Mouse (Mus musculus) brown adipose tissue, adult 24 weeks (tissue): ENCODE data around the gene Prr14. TPM values are rescaled to one million over a fixed set of nuclear protein-coding genes. Genes with fewer than 3 reads are reported as not detected.
"Not testable (repeated sequence)": the region's sequence is repeated elsewhere in the genome, so short reads cannot be mapped to it uniquely, and the experiment has no call there.

Experiments
- H3K27ac ChIP-seq: fragments of 200-500 bp; replicated peaks from 2 replicates; pipeline ENCODE4 v1.5.1; 2012; ENCODE audit warnings: low read depth, mild to moderate bottlenecking, low read length
- H3K4me1 ChIP-seq: fragments of 200-500 bp; 2 replicates; pipeline ENCODE4 v1.6.1; 2012; ENCODE audit warnings: low read length, mixed read lengths; ENCODE audit not compliant: control insufficient read depth, insufficient read depth, insufficient read length
- H3K4me3 ChIP-seq: fragments of 200-500 bp; 2 replicates; pipeline ENCODE4 v1.5.1; 2012; ENCODE audit warnings: low read depth, mild to moderate bottlenecking, low read length, moderate library complexity; ENCODE audit not compliant: insufficient read depth
- polyA plus RNA-seq: library from polyadenylated mRNA; stranded (reverse); fragments of >200 nt; gene quantifications from 2 replicates; pipeline ENCODE4 v1.2.4, GENCODE M21; 2012; ENCODE audit not compliant: missing spikeins, insufficient read depth, insufficient read length

The Prr14 gene
- polyA plus RNA-seq, 1 experiment: 26.0 TPM

GRCm38 (mm10) chr7:127478635-127479317, 19.4 kb downstream of the Prr14 start, which contains the start of gene Fbrs:
TSS of gene Fbrs (plus strand) at chr7:127479199.
- peak within 1 kb of the TSS; percentile 98 for H3K27ac ChIP-seq
- H3K4me1 ChIP-seq: no peaks in the 10 kb centered on the region
- peak within 1 kb of the TSS; percentile 65 for H3K4me3 ChIP-seq

GRCm38 (mm10) chr7:127479318-127480225, 20.2 kb downstream of the Prr14 start:
- H3K4me3 ChIP-seq: peak overlapping the region; percentile 65
- H3K27ac ChIP-seq: peak overlapping the region; percentile 98
- no peaks in the 10 kb centered on the region for H3K4me1 ChIP-seq

GRCm38 (mm10) chr7:127480321-127480720, 20.9 kb downstream of the Prr14 start:
- peak overlapping the region; percentile 65 for H3K4me3 ChIP-seq
- H3K27ac ChIP-seq: no peak overlapping the region; the same call in 1 of the 2 replicates
- no peaks in the 10 kb centered on the region for H3K4me1 ChIP-seq

GRCm38 (mm10) chr7:127485416-127485815, 26.0 kb downstream of the Prr14 start:
- Histone ChIP-seq H3K27ac (no peak overlapping the region), H3K4me3 (no peak overlapping the region), H3K4me1 (no peaks in the 10 kb centered on the region)

GRCm38 (mm10) chr7:127488364-127488763, 29.0 kb downstream of the Prr14 start:
- not testable (repeated sequence) for H3K27ac ChIP-seq, H3K4me3 ChIP-seq, H3K4me1 ChIP-seq

GRCm38 (mm10) chr7:127489982-127490381, 30.6 kb downstream of the Prr14 start:
- Histone ChIP-seq H3K4me1 (no peaks in the 10 kb centered on the region), H3K27ac (no peak overlapping the region), H3K4me3 (no peak overlapping the region)

GRCm38 (mm10) chr7:127491846-127492245, 32.4 kb downstream of the Prr14 start:
- Histone ChIP-seq H3K4me1 (no peaks in the 10 kb centered on the region), H3K27ac (no peak overlapping the region), H3K4me3 (no peak overlapping the region)

GRCm38 (mm10) chr7:127494648-127495047, 35.2 kb downstream of the Prr14 start:
- Histone ChIP-seq H3K4me1 (no peaks in the 10 kb centered on the region), H3K4me3 (no peak overlapping the region), H3K27ac (no peak overlapping the region)

- Histone ChIP-seq H3K4me1 (no peaks in the 10 kb centered on the region), H3K27ac (no peak overlapping the region), H3K4me3 (no peak overlapping the region)
Observed at GRCm38 (mm10) chr7:127497382-127497781, 38.0 kb downstream of the Prr14 start.

- H3K4me3 ChIP-seq: no peak overlapping the region
- no peak overlapping the region for H3K27ac ChIP-seq
- H3K4me1 ChIP-seq: no peaks in the 10 kb centered on the region
Observed at GRCm38 (mm10) chr7:127498407-127498806, 39.0 kb downstream of the Prr14 start.

GRCm38 (mm10) chr7:127508291-127508690, 48.9 kb downstream of the Prr14 start:
- H3K4me1 ChIP-seq: no peaks in the 10 kb centered on the region
- H3K4me3 ChIP-seq: no peak overlapping the region
- no peak overlapping the region for H3K27ac ChIP-seq

- not testable (repeated sequence) for H3K4me3 ChIP-seq, H3K4me1 ChIP-seq, H3K27ac ChIP-seq
Observed at GRCm38 (mm10) chr7:127509830-127510229, 50.4 kb downstream of the Prr14 start.

GRCm38 (mm10) chr7:127511241-127511640, 51.8 kb downstream of the Prr14 start:
- peak overlapping the region; percentile 92 for H3K4me3 ChIP-seq
- H3K4me1 ChIP-seq: peaks cover 6% of the 10 kb centered on the region
- H3K27ac ChIP-seq: no peak overlapping the region

- H3K27ac ChIP-seq: peak within 1 kb of the TSS; percentile 95
- peak within 1 kb of the TSS; percentile 92 for H3K4me3 ChIP-seq
- peaks cover 6% of the 10 kb centered on the region for H3K4me1 ChIP-seq
Observed at GRCm38 (mm10) chr7:127511808-127512230, 52.4 kb downstream of the Prr14 start, which contains the start of gene Srcap. TSS of gene Srcap (plus strand) at chr7:127511983.

- Histone ChIP-seq H3K4me3 (peak overlapping the region; percentile 92), H3K4me1 (peaks cover 6% of the 10 kb centered on the region), H3K27ac (peak overlapping the region; percentile 95)
Observed at GRCm38 (mm10) chr7:127512231-127513015, 53.0 kb downstream of the Prr14 start.
